Mouse (Mus musculus): ENCODE measurements around the gene Kpna1.
"Not testable (repeated sequence)": the region's sequence is repeated elsewhere in the genome, so short reads cannot be mapped to it uniquely, and the experiment has no call there.

Kpna1 gene

GRCm38 (mm10) chr16:35987930-35988329 is 9.4 kb downstream of the Kpna1 start:
- no peak for DNase-seq (ENCODE audit: low read depth, low spot score)

GRCm38 (mm10) chr16:35992391-35992790 is 13.8 kb downstream of the Kpna1 start:
- DNase-seq (ENCODE audit: low read depth, low spot score), result no peak

- no peak for DNase-seq (ENCODE audit: low read depth, low spot score)
These were observed 14.8 kb downstream of the Kpna1 start for GRCm38 (mm10) chr16:35993316-35993715.

- DNase-seq (ENCODE audit: low read depth, low spot score), result not testable (repeated sequence)
These were observed 20.3 kb downstream of the Kpna1 start for GRCm38 (mm10) chr16:35998852-35999251.

GRCm38 (mm10) chr16:36008396-36008795 is 29.8 kb downstream of the Kpna1 start:
- DNase-seq (ENCODE audit: low read depth, low spot score), result no peak

GRCm38 (mm10) chr16:36016335-36016734 is 37.8 kb downstream of the Kpna1 start:
- DNase-seq (ENCODE audit: low read depth, low spot score), result no peak

- DNase-seq (ENCODE audit: low read depth, low spot score), result not testable (repeated sequence)
These were observed 49.6 kb downstream of the Kpna1 start for GRCm38 (mm10) chr16:36028120-36028519.

- peak; percentile 84 for DNase-seq (ENCODE audit: low read depth, low spot score)
These were observed 62.4 kb downstream of the Kpna1 start, which contains the start of gene Wdr5b for GRCm38 (mm10) chr16:36040640-36041624. Gene Wdr5b, plus strand, starts transcription at chr16:36041190.

- no peak for DNase-seq (ENCODE audit: low read depth, low spot score)
These were observed 63.1 kb downstream of the Kpna1 start for GRCm38 (mm10) chr16:36041625-36042020.

- DNase-seq (ENCODE audit: low read depth, low spot score), result no peak
These were observed 64.5 kb downstream of the Kpna1 start for GRCm38 (mm10) chr16:36043073-36043472.

GRCm38 (mm10) chr16:36043964-36044363 is 65.4 kb downstream of the Kpna1 start:
- DNase-seq (ENCODE audit: low read depth, low spot score), result no peak

GRCm38 (mm10) chr16:36047538-36047937 is 69.0 kb downstream of the Kpna1 start:
- DNase-seq (ENCODE audit: low read depth, low spot score), result no peak

GRCm38 (mm10) chr16:36051491-36051890 is 72.9 kb downstream of the Kpna1 start:
- no peak for DNase-seq (ENCODE audit: low read depth, low spot score)

- DNase-seq (ENCODE audit: low read depth, low spot score), result no peak
These were observed 75.2 kb downstream of the Kpna1 start for GRCm38 (mm10) chr16:36053524-36054275.

- DNase-seq (ENCODE audit: low read depth, low spot score), result no peak
These were observed 76.4 kb downstream of the Kpna1 start for GRCm38 (mm10) chr16:36054920-36055319.

GRCm38 (mm10) chr16:36056416-36056815 is 77.9 kb downstream of the Kpna1 start:
- no peak for DNase-seq (ENCODE audit: low read depth, low spot score)

GRCm38 (mm10) chr16:36057933-36058475 is 79.5 kb downstream of the Kpna1 start:
- DNase-seq (ENCODE audit: low read depth, low spot score), result no peak

- not testable (repeated sequence) for DNase-seq (ENCODE audit: low read depth, low spot score)
These were observed 84.0 kb downstream of the Kpna1 start for GRCm38 (mm10) chr16:36062534-36062933.

- no peak for DNase-seq (ENCODE audit: low read depth, low spot score)
These were observed 84.8 kb downstream of the Kpna1 start for GRCm38 (mm10) chr16:36063315-36063714.

GRCm38 (mm10) chr16:36064904-36065303 is 86.4 kb downstream of the Kpna1 start:
- no peak for DNase-seq (ENCODE audit: low read depth, low spot score)

- no peak for DNase-seq (ENCODE audit: low read depth, low spot score)
These were observed 89.1 kb downstream of the Kpna1 start for GRCm38 (mm10) chr16:36067694-36068093.

GRCm38 (mm10) chr16:36068356-36068755 is 89.8 kb downstream of the Kpna1 start:
- no peak for DNase-seq (ENCODE audit: low read depth, low spot score)
